Mouse (Mus musculus) heart, adult 2 months (tissue): ENCODE measurements around the gene Dhx58. TPM values are rescaled to one million over a fixed set of nuclear protein-coding genes. Genes with fewer than 3 reads are reported as not detected.

Experiments used
- DNase-seq, 2 experiments: peaks; one replicate each; pipeline ENCODE4 v3.0.0; 2021
- H3K27ac ChIP-seq: fragments of 200-600 bp; 2 replicates; pipeline ENCODE4 v1.8.1; 2022
- H3K27me3 ChIP-seq: fragments of 200-500 bp; 2 replicates; pipeline ENCODE4 v1.6.1; 2012; ENCODE audit warnings: mild to moderate bottlenecking, low read length, inconsistent platforms, mixed read lengths; ENCODE audit not compliant: control insufficient read depth, insufficient read depth
- H3K36me3 ChIP-seq: fragments of 200-500 bp; 2 replicates; pipeline ENCODE4 v1.6.1; 2012; ENCODE audit warnings: low read length, inconsistent platforms; ENCODE audit not compliant: control insufficient read depth, insufficient read depth
- H3K4me1 ChIP-seq: fragments of 200-500 bp; 2 replicates; pipeline ENCODE4 v1.6.1; 2011; ENCODE audit warnings: low read length; ENCODE audit not compliant: control insufficient read depth, insufficient read depth
- H3K4me3 ChIP-seq: fragments of 200-600 bp; 2 replicates; pipeline ENCODE4 v1.8.1; 2022
- H3K79me2 ChIP-seq: fragments of 200-500 bp; replicated peaks from 2 replicates; pipeline ENCODE4 v1.6.1; 2012; ENCODE audit warnings: mild to moderate bottlenecking, inconsistent platforms, low read length, moderate library complexity, mixed read lengths; ENCODE audit not compliant: control insufficient read depth, insufficient read depth
- H3K9ac ChIP-seq: fragments of 200-500 bp; 2 replicates; pipeline ENCODE4 v1.6.1; 2012; ENCODE audit warnings: low read depth, mild to moderate bottlenecking, control low read depth, inconsistent platforms, low read length, mixed read lengths
- CTCF ChIP-seq: fragments of 200-600 bp; IDR thresholded peaks from 2 replicates; pipeline ENCODE4 v1.8.1; 2022; ENCODE audit warnings: antibody characterized with exemption, mild to moderate bottlenecking, moderate library complexity
- EP300 ChIP-seq: fragments of 200-500 bp; IDR thresholded peaks from 2 replicates; pipeline ENCODE4 v1.6.1; 2011; ENCODE audit warnings: low read depth, low read length, control low read depth; ENCODE audit not compliant: insufficient read depth
- POLR2A ChIP-seq: fragments of 200-500 bp; IDR thresholded peaks from 2 replicates; pipeline ENCODE4 v1.6.1; 2011; ENCODE audit warnings: mild to moderate bottlenecking, low read depth, low read length, control low read depth; ENCODE audit not compliant: insufficient read depth
- WGBS: fragments of 180-500 bp; shearing (Covaris S2); methylation state at CpG from one replicate; pipeline ENCODE4 v1.1.7; 2018; 5-methylcytosine and 5-hydroxymethylcytosine counted together
- intact Hi-C: fragments of 180-260 bp; cut with DNase I; formaldehyde crosslinking; loops from one replicate; pipeline ENCODE4 v1.15.1; 2025
- long read RNA-seq: library from polyadenylated mRNA; stranded (forward); transcript quantifications from one replicate; pipeline ENCODE4 v2.0.0, GENCODE M21; 2021
- polyA plus RNA-seq: library from polyadenylated mRNA; depleted of rRNA; stranded (reverse); fragments of >200 nt; gene quantifications from 2 replicates; pipeline ENCODE4 v1.2.3, GENCODE M21; 2012; rRNA removed
- total RNA-seq, 2 experiments: library from RNA; stranded (reverse); gene quantifications; 2 replicates each; pipeline ENCODE4 v1.2.3; 2021

The Dhx58 gene
- total RNA-seq (under 1 TPM; 0.55 to 0.70 TPM), polyA plus RNA-seq (2.8 and 3.0 TPM in 2 replicates)
- long read RNA-seq, partial matches to known transcripts = 1 of 1 reads
- long read RNA-seq, other reads (novel, unspliced or antisense) = 0 of 1 reads

GRCm38 (mm10) chr11:100703851-100704531, at the start of gene Dhx58:
Gene Dhx58 (minus strand): TSS chr11:100704271.
- H3K27ac ChIP-seq = peak within 1 kb of the TSS; percentile 58
- no peaks in the 10 kb centered on the region for H3K36me3 ChIP-seq
- no peaks in the 10 kb centered on the region for H3K27me3 ChIP-seq
- peak; percentile 47 to 50 for DNase-seq
- WGBS = 32% methylated on average over 7 of the region's 7 CpGs
- TF ChIP-seq CTCF (no peak), POLR2A (peak; percentile 68)
- no peaks in the 10 kb centered on the region for H3K79me2 ChIP-seq
- peak within 1 kb of the TSS; percentile 22; the same call in 1 of the 2 replicates for H3K4me3 ChIP-seq
- H3K4me1 ChIP-seq = peaks cover 8% of the 10 kb centered on the region
- H3K9ac ChIP-seq = peak within 1 kb of the TSS; percentile 54
- intact Hi-C loops = loop anchor here (2.0 kb wide), 2 partner anchors 77 to 133 kb away; no protein-coding TSS in a partner anchor

GRCm38 (mm10) chr11:100752294-100752693, 48.2 kb upstream of the Dhx58 start:
- 42% methylated on average over 10 of the region's 10 CpGs for WGBS

GRCm38 (mm10) chr11:100750127-100750526, 46.1 kb upstream of the Dhx58 start:
- WGBS = 87% methylated on average over 16 of the region's 16 CpGs
- TF ChIP-seq CTCF (no peak), EP300 (no peak), POLR2A (no peak)
- DNase-seq = no peak
- Histone ChIP-seq H3K27me3 (no peaks in the 10 kb centered on the region), H3K79me2 (no peaks in the 10 kb centered on the region), H3K27ac (no peak overlapping the region), H3K4me3 (no peak overlapping the region), H3K4me1 (no peaks in the 10 kb centered on the region), H3K9ac (no peak overlapping the region), H3K36me3 (no peaks in the 10 kb centered on the region)
- intact Hi-C loops = no loop called here

More at GRCm38 (mm10) chr11:100752294-100752693, 48.2 kb upstream of the Dhx58 start:
- Histone ChIP-seq H3K27me3 (no peaks in the 10 kb centered on the region), H3K4me1 (no peaks in the 10 kb centered on the region), H3K4me3 (no peak overlapping the region), H3K36me3 (no peaks in the 10 kb centered on the region), H3K27ac (no peak overlapping the region), H3K9ac (no peak overlapping the region), H3K79me2 (no peaks in the 10 kb centered on the region)
- intact Hi-C loops = no loop called here
- DNase-seq = no peak
- TF ChIP-seq EP300 (no peak), POLR2A (no peak), CTCF (no peak)

GRCm38 (mm10) chr11:100749469-100749868, 45.4 kb upstream of the Dhx58 start:
- 35% methylated on average over 25 of the region's 25 CpGs for WGBS
- Histone ChIP-seq H3K9ac (no peak overlapping the region), H3K79me2 (no peaks in the 10 kb centered on the region), H3K27me3 (no peaks in the 10 kb centered on the region), H3K4me3 (no peak overlapping the region), H3K4me1 (no peaks in the 10 kb centered on the region), H3K27ac (no peak overlapping the region), H3K36me3 (no peaks in the 10 kb centered on the region)
- no peak for DNase-seq
- no peak for TF ChIP-seq POLR2A
- intact Hi-C loops = no loop called here

- Histone ChIP-seq H3K4me3 (no peak overlapping the region), H3K9ac (no peak overlapping the region), H3K27ac (no peak overlapping the region), H3K27me3 (no peaks in the 10 kb centered on the region), H3K36me3 (no peaks in the 10 kb centered on the region), H3K4me1 (no peaks in the 10 kb centered on the region), H3K79me2 (no peaks in the 10 kb centered on the region)
- DNase-seq = no peak
- intact Hi-C loops = no loop called here
- TF ChIP-seq POLR2A = no peak
- TF ChIP-seq EP300 = no peak
- no peak for TF ChIP-seq CTCF
- WGBS = 46% methylated on average over 4 of the region's 4 CpGs
Measured at GRCm38 (mm10) chr11:100748620-100749019, 44.5 kb upstream of the Dhx58 start.

- DNase-seq = no peak
- intact Hi-C loops = no loop called here
- Histone ChIP-seq H3K9ac (no peak overlapping the region), H3K27me3 (no peaks in the 10 kb centered on the region), H3K27ac (no peak overlapping the region), H3K4me1 (no peaks in the 10 kb centered on the region), H3K36me3 (no peaks in the 10 kb centered on the region), H3K4me3 (no peak overlapping the region), H3K79me2 (no peaks in the 10 kb centered on the region)
- WGBS = 73% methylated on average over 5 of the region's 5 CpGs
- no peak for TF ChIP-seq CTCF
- TF ChIP-seq EP300 = no peak
- no peak for TF ChIP-seq POLR2A
Measured at GRCm38 (mm10) chr11:100747114-100747513, 43.0 kb upstream of the Dhx58 start.
